Mouse (Mus musculus): ENCODE results near the gene Gm9821. TPM values are rescaled to one million over a fixed set of nuclear protein-coding genes. Genes with fewer than 3 reads are reported as not detected.

The Gm9821 gene
- polyA plus RNA-seq, 1 experiment from 2014 or later, result 0.71 TPM

DNA sequence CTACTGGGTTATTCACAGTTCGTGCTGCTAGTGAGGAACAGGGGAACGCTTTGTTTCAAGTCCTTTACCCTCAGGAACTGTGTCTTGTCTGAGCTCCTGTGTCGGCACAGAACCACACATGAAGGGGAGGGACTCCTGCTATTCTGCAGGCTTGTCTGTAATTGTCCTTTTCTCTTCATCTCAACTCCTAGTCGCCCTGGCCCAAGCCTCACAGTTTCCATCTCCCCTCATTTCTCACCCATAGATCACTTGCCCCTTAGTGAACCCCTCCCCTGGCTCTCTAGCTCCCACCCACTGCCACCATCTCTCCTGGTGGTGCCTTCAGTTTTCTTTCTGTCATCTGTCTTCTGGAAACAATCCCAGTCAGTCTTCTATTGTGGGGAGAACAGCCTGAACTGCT, 34.7 kb downstream of the Gm9821 start:
- Histone ChIP-seq H3K9me3 (ENCODE audit: low read length) (no peaks in the 10 kb centered on the region), H3K36me3 (ENCODE audit: insufficient read depth, low read length) (peaks cover 6% of the 10 kb centered on the region; the same call in 1 of the 2 replicates), H3K9ac (replicated peaks; ENCODE audit: low read length) (no peak overlapping the region), H3K27me3 (ENCODE audit: insufficient read depth, low read length) (peaks cover 26% of the 10 kb centered on the region), H3K4me2 (replicated peaks; ENCODE audit: low read depth, low read length) (no peak overlapping the region), H3K4me1 (ENCODE audit: insufficient read depth, low read length) (peaks cover 35% of the 10 kb centered on the region), H3K27ac (ENCODE audit: low read length) (no peak overlapping the region), H3K4me3 (ENCODE audit: low read length) (no peak overlapping the region)
- ATAC-seq (ENCODE audit: low FRiP score, low TSS enrichment), result no peak
- 26% methylated on average over 4 of the region's 4 CpGs for whole genome bisulfite sequencing

DNA sequence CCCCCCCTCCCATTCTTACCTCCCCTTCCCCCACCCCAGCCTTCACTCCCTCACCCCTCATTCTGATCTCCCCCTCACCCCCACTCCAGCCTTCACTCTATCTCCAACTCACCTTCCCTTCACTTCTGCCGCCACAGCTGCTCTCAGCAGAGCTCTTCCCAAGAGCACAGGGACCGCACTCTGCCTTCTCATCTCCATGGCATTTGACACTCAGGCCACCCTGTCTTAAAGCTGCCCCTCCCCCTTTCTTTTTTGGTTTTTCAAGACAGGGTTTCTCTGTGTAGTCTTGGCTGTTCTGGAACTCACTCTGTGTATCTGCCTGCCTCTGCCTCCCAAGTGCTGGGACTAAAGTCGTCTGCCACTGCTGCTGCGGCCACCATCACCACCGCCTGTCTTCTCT, 35.3 kb downstream of the Gm9821 start:
- no peak overlapping the region for H3K4me3 ChIP-seq (ENCODE audit: low read length)
- H3K9ac ChIP-seq (replicated peaks; ENCODE audit: low read length), result no peak overlapping the region
- H3K4me1 ChIP-seq (ENCODE audit: insufficient read depth, low read length), result peaks cover 31% of the 10 kb centered on the region
- peaks cover 6% of the 10 kb centered on the region; the same call in 1 of the 2 replicates for H3K36me3 ChIP-seq (ENCODE audit: insufficient read depth, low read length)
- no peak overlapping the region for H3K27ac ChIP-seq (ENCODE audit: low read length)
- H3K27me3 ChIP-seq (ENCODE audit: insufficient read depth, low read length), result peaks cover 21% of the 10 kb centered on the region
- ATAC-seq (ENCODE audit: low FRiP score, low TSS enrichment), result no peak
- no peak overlapping the region for H3K4me2 ChIP-seq (replicated peaks; ENCODE audit: low read depth, low read length)
- 55% methylated on average over 5 of the region's 5 CpGs for WGBS
- H3K9me3 ChIP-seq (ENCODE audit: low read length), result no peaks in the 10 kb centered on the region

DNA sequence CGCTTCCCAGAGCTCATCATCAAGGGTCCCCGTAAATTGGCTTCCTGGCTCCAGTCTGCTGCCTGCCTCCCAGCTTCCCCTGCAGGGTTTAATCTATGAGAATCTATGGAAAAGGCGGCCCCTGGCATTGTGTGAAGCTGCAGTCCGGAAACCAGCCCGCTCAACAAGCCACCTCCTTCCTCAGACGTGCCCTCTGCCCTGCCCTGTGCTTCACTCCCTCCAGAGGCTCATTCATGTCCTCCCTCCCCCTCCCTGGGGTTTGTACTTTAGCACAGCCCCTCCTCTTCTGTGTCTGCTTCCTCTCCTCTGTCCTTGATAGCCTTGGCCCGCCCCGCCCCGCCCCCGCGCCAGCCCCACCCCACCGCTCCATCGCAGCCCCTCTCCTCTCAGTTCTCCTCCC, 38.9 kb downstream of the Gm9821 start:
- no peak overlapping the region for H3K4me3 ChIP-seq (ENCODE audit: low read length)
- H3K27me3 ChIP-seq (ENCODE audit: insufficient read depth, low read length), result no peaks in the 10 kb centered on the region
- peaks cover 8% of the 10 kb centered on the region for H3K36me3 ChIP-seq (ENCODE audit: insufficient read depth, low read length)
- H3K9ac ChIP-seq (replicated peaks; ENCODE audit: low read length), result peak overlapping the region; percentile 50
- peak overlapping the region; percentile 77 for H3K27ac ChIP-seq (ENCODE audit: low read length)
- H3K4me1 ChIP-seq (ENCODE audit: insufficient read depth, low read length), result peaks cover 21% of the 10 kb centered on the region
- WGBS, result 1% methylated on average over 6 of the region's 13 CpGs
- H3K9me3 ChIP-seq (ENCODE audit: low read length), result no peaks in the 10 kb centered on the region
- peak; percentile 90 for ATAC-seq (ENCODE audit: low FRiP score, low TSS enrichment)
- peak overlapping the region; percentile 30 for H3K4me2 ChIP-seq (replicated peaks; ENCODE audit: low read depth, low read length)

DNA sequence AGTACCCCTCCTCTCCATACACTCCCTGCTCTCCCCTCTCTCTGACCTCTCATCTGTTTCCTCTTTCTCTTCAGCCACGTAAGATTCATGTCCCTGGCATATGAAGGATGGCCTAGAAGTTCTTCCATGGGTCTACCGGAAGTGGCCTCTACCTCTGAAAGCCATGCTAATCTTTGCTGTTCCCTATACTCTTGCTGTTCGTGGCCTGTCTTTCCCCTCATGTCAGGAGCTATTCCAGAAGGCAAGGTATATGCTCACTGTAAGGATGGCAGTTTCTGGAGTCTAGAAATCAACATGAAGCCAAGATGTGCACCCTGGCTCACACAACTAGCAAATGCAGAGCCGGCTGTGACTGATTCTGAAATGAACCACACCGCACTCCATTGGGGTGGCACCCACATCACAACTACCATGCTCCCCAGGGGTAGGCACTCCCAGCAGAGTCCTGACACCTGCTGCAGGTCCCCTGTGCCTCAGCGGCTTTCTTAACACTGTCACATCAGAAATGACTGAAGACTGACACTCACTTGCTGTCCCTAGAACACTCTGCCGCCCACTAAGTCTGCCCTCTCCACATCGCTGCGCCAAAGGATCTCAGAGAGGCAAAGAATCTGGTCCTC, 39.5 kb downstream of the Gm9821 start:
- Histone ChIP-seq H3K4me3 (ENCODE audit: low read length) (no peak overlapping the region), H3K36me3 (ENCODE audit: insufficient read depth, low read length) (peaks cover 14% of the 10 kb centered on the region), H3K27me3 (ENCODE audit: insufficient read depth, low read length) (no peaks in the 10 kb centered on the region), H3K4me2 (replicated peaks; ENCODE audit: low read depth, low read length) (peak overlapping the region; percentile 30), H3K4me1 (ENCODE audit: insufficient read depth, low read length) (peaks cover 21% of the 10 kb centered on the region), H3K9me3 (ENCODE audit: low read length) (peaks cover 4% of the 10 kb centered on the region; the same call in 1 of the 2 replicates), H3K27ac (ENCODE audit: low read length) (peak overlapping the region; percentile 77), H3K9ac (replicated peaks; ENCODE audit: low read length) (0 out of 2 replicates have a peak overlapping the region, but pooled peaks have one; percentile 22)
- ATAC-seq (ENCODE audit: low FRiP score, low TSS enrichment), result peak; percentile 10
- 27% methylated on average over 9 of the region's 9 CpGs for WGBS

DNA sequence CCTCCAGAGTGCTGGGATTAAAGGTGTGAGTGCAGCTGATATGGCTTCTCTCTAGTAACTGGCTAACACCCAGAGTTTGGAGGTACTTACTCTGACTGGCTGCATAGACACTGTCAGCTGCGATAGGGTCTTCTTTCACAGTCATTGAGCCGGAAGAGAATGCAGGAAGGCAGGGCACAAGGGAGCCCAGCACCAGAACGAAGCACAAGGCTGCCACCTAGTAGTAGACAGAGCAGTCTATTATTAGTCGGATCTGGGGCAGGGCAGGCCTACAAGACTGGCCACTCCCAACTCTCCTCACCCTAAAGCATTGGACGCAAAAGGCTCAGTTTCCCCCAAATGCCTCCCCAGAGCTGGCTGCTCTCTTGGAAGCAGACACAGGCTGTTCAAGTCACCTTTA, 40.6 kb downstream of the Gm9821 start:
- H3K9ac ChIP-seq (replicated peaks; ENCODE audit: low read length), result no peak overlapping the region
- WGBS, result 15% methylated on average over 5 of the region's 5 CpGs
- no peak overlapping the region for H3K4me2 ChIP-seq (replicated peaks; ENCODE audit: low read depth, low read length)
- peaks cover 21% of the 10 kb centered on the region for H3K4me1 ChIP-seq (ENCODE audit: insufficient read depth, low read length)
- H3K36me3 ChIP-seq (ENCODE audit: insufficient read depth, low read length), result peaks cover 21% of the 10 kb centered on the region
- peaks cover 4% of the 10 kb centered on the region; the same call in 1 of the 2 replicates for H3K9me3 ChIP-seq (ENCODE audit: low read length)
- no peaks in the 10 kb centered on the region for H3K27me3 ChIP-seq (ENCODE audit: insufficient read depth, low read length)
- H3K27ac ChIP-seq (ENCODE audit: low read length), result peak overlapping the region; percentile 22; the same call in 1 of the 2 replicates
- no peak overlapping the region for H3K4me3 ChIP-seq (ENCODE audit: low read length)
- ATAC-seq (ENCODE audit: low FRiP score, low TSS enrichment), result peak; percentile 33; the same call in 1 of the 2 replicates

DNA sequence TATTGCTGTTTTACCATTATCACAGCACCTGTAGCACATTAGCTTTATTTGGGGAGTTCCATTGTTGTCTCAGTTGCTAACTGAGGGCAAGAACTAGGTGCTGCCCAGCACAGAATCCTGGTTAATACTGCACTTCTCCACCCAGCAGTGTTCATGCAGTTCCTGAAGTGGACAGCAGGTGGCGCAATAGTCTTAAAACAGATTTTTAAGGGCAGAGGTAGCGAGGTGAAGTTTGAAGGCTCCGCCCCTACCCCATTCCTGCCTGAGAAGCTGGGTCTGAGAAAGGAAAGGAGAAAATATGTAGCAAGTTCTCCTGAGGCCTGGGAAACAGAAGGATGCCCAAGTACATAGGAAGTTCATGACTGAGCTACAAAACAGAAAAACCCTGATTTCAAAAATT, 42.0 kb downstream of the Gm9821 start:
- WGBS, result 5% methylated on average over 3 of the region's 3 CpGs
- Histone ChIP-seq H3K4me3 (ENCODE audit: low read length) (no peak overlapping the region), H3K9ac (replicated peaks; ENCODE audit: low read length) (no peak overlapping the region), H3K27ac (ENCODE audit: low read length) (0 out of 2 replicates have a peak overlapping the region, but pooled peaks have one; percentile 30), H3K36me3 (ENCODE audit: insufficient read depth, low read length) (peaks cover 21% of the 10 kb centered on the region), H3K27me3 (ENCODE audit: insufficient read depth, low read length) (no peaks in the 10 kb centered on the region), H3K9me3 (ENCODE audit: low read length) (peaks cover 4% of the 10 kb centered on the region; the same call in 1 of the 2 replicates), H3K4me1 (ENCODE audit: insufficient read depth, low read length) (peaks cover 21% of the 10 kb centered on the region), H3K4me2 (replicated peaks; ENCODE audit: low read depth, low read length) (no peak overlapping the region)
- ATAC-seq (ENCODE audit: low FRiP score, low TSS enrichment), result no peak

DNA sequence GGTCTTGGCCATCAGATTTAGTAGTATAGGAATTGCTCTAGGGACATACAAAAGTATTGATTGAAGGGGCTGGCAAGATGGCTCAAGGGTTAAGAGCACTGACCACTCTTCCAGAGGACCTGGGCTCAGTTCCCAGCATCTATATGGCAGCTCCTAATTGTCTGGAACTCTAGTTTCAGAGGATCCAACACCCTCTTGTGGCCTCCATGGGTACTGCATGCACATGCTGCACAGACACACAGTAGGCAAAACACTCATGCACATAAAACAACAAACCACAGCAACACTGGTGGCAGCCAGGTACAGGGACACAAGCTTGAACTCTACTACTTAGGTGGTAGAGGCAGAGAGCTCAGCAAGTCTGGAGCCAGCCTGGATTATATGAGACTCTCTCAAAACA, 44.2 kb downstream of the Gm9821 start:
- Histone ChIP-seq H3K27me3 (ENCODE audit: insufficient read depth, low read length) (no peaks in the 10 kb centered on the region), H3K27ac (ENCODE audit: low read length) (no peak overlapping the region), H3K4me2 (replicated peaks; ENCODE audit: low read depth, low read length) (no peak overlapping the region), H3K9ac (replicated peaks; ENCODE audit: low read length) (no peak overlapping the region), H3K4me3 (ENCODE audit: low read length) (no peak overlapping the region), H3K36me3 (ENCODE audit: insufficient read depth, low read length) (peaks cover 15% of the 10 kb centered on the region), H3K9me3 (ENCODE audit: low read length) (peaks cover 4% of the 10 kb centered on the region; the same call in 1 of the 2 replicates), H3K4me1 (ENCODE audit: insufficient read depth, low read length) (peaks cover 9% of the 10 kb centered on the region)
- no peak for ATAC-seq (ENCODE audit: low FRiP score, low TSS enrichment)

DNA sequence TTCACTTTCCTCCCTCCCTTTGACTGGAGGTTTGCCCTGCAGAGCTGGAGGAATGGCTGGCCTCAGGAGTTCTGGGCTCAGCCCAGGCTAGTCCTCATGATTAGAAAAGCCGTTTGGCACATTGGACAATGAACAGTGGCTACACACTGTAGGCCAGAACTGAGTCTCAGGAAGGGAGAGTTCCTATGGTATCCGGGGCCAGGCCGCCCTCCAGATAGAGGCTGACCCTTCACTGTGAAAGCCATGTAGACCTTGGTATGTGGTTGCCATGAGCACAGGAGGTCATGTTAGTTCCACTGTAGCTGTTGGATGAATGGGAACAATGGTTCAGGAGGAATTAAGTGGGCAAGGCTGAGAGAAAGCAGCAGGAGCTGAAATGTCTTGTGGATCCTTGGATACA, 47.9 kb downstream of the Gm9821 start:
- Histone ChIP-seq H3K27me3 (ENCODE audit: insufficient read depth, low read length) (no peaks in the 10 kb centered on the region), H3K4me2 (replicated peaks; ENCODE audit: low read depth, low read length) (no peak overlapping the region), H3K9me3 (ENCODE audit: low read length) (peaks cover 4% of the 10 kb centered on the region; the same call in 1 of the 2 replicates), H3K4me1 (ENCODE audit: insufficient read depth, low read length) (peaks cover 8% of the 10 kb centered on the region; the same call in 1 of the 2 replicates), H3K4me3 (ENCODE audit: low read length) (no peak overlapping the region), H3K9ac (replicated peaks; ENCODE audit: low read length) (no peak overlapping the region), H3K36me3 (ENCODE audit: insufficient read depth, low read length) (peaks cover 15% of the 10 kb centered on the region), H3K27ac (ENCODE audit: low read length) (no peak overlapping the region)
- ATAC-seq (ENCODE audit: low FRiP score, low TSS enrichment), result no peak
- WGBS, result 76% methylated on average over 3 of the region's 3 CpGs

DNA sequence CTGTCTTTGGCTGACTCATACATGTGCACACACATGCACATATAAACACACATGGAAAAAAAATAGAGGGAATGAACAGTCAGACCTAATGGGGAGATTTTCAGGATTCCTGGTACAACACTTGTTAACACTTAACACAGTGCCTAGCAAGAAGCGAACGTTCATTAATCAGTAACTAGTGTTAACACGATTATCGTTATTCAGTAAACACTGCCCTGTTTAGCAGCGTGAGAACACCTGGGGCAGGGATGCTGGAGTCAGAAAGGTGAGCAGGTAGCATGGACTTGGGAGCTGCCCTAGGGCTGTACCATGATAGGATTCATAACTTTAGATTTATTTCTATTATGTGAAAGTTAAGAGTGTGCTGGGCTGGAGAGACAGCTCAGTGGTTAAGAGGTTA, 50.5 kb downstream of the Gm9821 start:
- Histone ChIP-seq H3K4me1 (ENCODE audit: insufficient read depth, low read length) (peaks cover 8% of the 10 kb centered on the region; the same call in 1 of the 2 replicates), H3K4me2 (replicated peaks; ENCODE audit: low read depth, low read length) (no peak overlapping the region), H3K36me3 (ENCODE audit: insufficient read depth, low read length) (no peaks in the 10 kb centered on the region; the same call in 1 of the 2 replicates), H3K4me3 (ENCODE audit: low read length) (no peak overlapping the region), H3K27ac (ENCODE audit: low read length) (peak overlapping the region; percentile 69; the same call in 1 of the 2 replicates), H3K9me3 (ENCODE audit: low read length) (no peaks in the 10 kb centered on the region), H3K27me3 (ENCODE audit: insufficient read depth, low read length) (no peaks in the 10 kb centered on the region), H3K9ac (replicated peaks; ENCODE audit: low read length) (no peak overlapping the region)
- WGBS, result 56% methylated on average over 5 of the region's 5 CpGs
- peak; percentile 86; the same call in 1 of the 2 replicates for ATAC-seq (ENCODE audit: low FRiP score, low TSS enrichment)
